Mouse (Mus musculus) intestine, postnatal 0 days (tissue): ENCODE results near the gene Cdyl. TPM values are rescaled to one million over a fixed set of nuclear protein-coding genes. Genes with fewer than 3 reads are reported as not detected.
A peak's percentile ranks its signal among the peaks of the same experiment; 100 is the strongest.

Source experiments
- ATAC-seq: fragments of 200-750 bp; cut with Nextera tagmentation; 2 replicates; pipeline ENCODE4 v1.8.0; 2017; ENCODE audit warnings: mild to moderate bottlenecking, moderate TSS enrichment, moderate library complexity
- H3K27ac ChIP-seq: fragments of 300-500 bp; sonication (generic); 2 replicates; pipeline ENCODE4 v1.5.1; 2014; ENCODE audit warnings: mild to moderate bottlenecking, low read depth, low read length, moderate library complexity
- H3K27me3 ChIP-seq: fragments of 300-500 bp; sonication (generic); replicated peaks from 2 replicates; pipeline ENCODE4 v1.6.1; 2014; ENCODE audit warnings: low read length, mixed read lengths; ENCODE audit not compliant: control insufficient read depth, insufficient read depth
- H3K36me3 ChIP-seq: fragments of 300-500 bp; sonication (generic); 2 replicates; pipeline ENCODE4 v1.6.1; 2014; ENCODE audit warnings: mild to moderate bottlenecking, moderate library complexity; ENCODE audit not compliant: control insufficient read depth, insufficient read depth
- H3K4me1 ChIP-seq: fragments of 300-500 bp; sonication (generic); replicated peaks from 2 replicates; pipeline ENCODE4 v1.6.1; 2014; ENCODE audit warnings: antibody characterized with exemption, low read length, mixed read lengths; ENCODE audit not compliant: control insufficient read depth, insufficient read depth
- H3K4me2 ChIP-seq: fragments of 300-500 bp; sonication (generic); replicated peaks from 2 replicates; pipeline ENCODE4 v1.6.1; 2014; ENCODE audit warnings: low read depth, mild to moderate bottlenecking, moderate library complexity
- H3K4me3 ChIP-seq: fragments of 300-500 bp; sonication (generic); 2 replicates; pipeline ENCODE4 v1.5.1; 2014; ENCODE audit warnings: low read depth, low read length
- H3K9ac ChIP-seq: fragments of 300-500 bp; sonication (generic); 2 replicates; pipeline ENCODE4 v1.6.1; 2014; ENCODE audit warnings: mild to moderate bottlenecking, low read depth, low read length
- H3K9me3 ChIP-seq: fragments of 300-500 bp; sonication (generic); 2 replicates; pipeline ENCODE4 v1.6.1; 2016; ENCODE audit warnings: mixed run types; ENCODE audit not compliant: control insufficient read depth
- CTCF ChIP-seq: sonication (generic); IDR thresholded peaks from 2 replicates; pipeline ENCODE4 v1.5.1; 2016; ENCODE audit warnings: low read depth, mild to moderate bottlenecking, control low read depth, antibody characterized with exemption, moderate library complexity
- WGBS: fragments of 180-500 bp; shearing (Covaris S2); extraction: QIAGEN DNeasy Blood & Tissue Kit; methylation state at CpG from one replicate; pipeline ENCODE4 v1.1.7; 2014; 5-methylcytosine and 5-hydroxymethylcytosine counted together
- polyA plus RNA-seq: library from polyadenylated mRNA; unstranded; fragments of >200 nt; fragmentation: Nextera tagmentation; extraction: Ambion mirVana; gene quantifications from 2 replicates; pipeline ENCODE4 v1.2.1, GENCODE M21; 2015

The Cdyl gene
- polyA plus RNA-seq, 1 experiment from 2014 or later, result 6.4 TPM

DNA sequence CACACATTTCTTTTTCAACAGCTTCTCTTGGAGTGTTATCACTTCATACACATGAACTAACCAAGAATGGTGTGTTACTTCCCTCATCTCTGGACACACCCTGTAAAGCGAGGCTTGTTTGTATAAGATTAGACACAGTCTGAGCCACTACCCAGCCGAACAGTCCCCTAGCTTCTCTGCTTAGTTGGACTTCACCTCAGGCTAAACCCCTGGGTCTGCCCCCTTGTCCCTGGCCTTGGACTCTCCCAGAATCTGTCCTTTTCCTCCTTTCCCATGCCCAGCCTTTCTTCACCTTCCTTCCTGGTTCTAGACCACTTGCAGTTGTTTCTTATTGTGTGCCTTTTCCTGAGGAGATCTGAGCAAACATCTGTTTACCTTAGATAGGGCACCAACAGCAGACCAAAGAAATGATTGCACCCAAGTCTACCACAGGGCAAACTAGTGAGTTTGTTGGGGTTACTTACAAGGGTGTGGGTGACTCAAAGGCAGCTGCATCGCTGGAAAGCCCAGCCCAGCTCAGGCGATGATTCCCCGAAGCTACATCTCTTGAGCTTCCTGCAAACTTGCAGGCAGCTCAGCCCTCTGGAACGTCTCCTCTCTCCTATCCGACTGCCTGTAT, 17.9 kb downstream of the Cdyl start:
- H3K4me1 ChIP-seq, result 0 out of 2 replicates have a peak, but pooled peaks cover 3% of the 10 kb centered on the region
- H3K27me3 ChIP-seq, result no peaks in the 10 kb centered on the region
- no peaks in the 10 kb centered on the region for H3K36me3 ChIP-seq
- H3K4me2 ChIP-seq, result 0 out of 2 replicates have a peak overlapping the region, but pooled peaks have one; percentile 24
- whole genome bisulfite sequencing, result 36% methylated on average over 7 of the region's 7 CpGs
- H3K27ac ChIP-seq, result no peak overlapping the region
- no peak overlapping the region for H3K4me3 ChIP-seq
- no peaks in the 10 kb centered on the region for H3K9me3 ChIP-seq
- H3K9ac ChIP-seq, result no peak overlapping the region
- peak; percentile 93 for ATAC-seq
- no peak for TF ChIP-seq CTCF

GRCm38 (mm10) chr13:35678691-35679090, 19.1 kb downstream of the Cdyl start:
- H3K27ac ChIP-seq, result no peak overlapping the region
- TF ChIP-seq CTCF, result no peak
- no peak overlapping the region for H3K4me3 ChIP-seq
- no peak overlapping the region for H3K4me2 ChIP-seq
- no peaks in the 10 kb centered on the region for H3K9me3 ChIP-seq
- no peak for ATAC-seq
- no peaks in the 10 kb centered on the region for H3K36me3 ChIP-seq
- H3K4me1 ChIP-seq, result 0 out of 2 replicates have a peak, but pooled peaks cover 3% of the 10 kb centered on the region
- H3K9ac ChIP-seq, result no peak overlapping the region
- WGBS, result 82% methylated on average over 6 of the region's 6 CpGs
- H3K27me3 ChIP-seq, result no peaks in the 10 kb centered on the region

DNA sequence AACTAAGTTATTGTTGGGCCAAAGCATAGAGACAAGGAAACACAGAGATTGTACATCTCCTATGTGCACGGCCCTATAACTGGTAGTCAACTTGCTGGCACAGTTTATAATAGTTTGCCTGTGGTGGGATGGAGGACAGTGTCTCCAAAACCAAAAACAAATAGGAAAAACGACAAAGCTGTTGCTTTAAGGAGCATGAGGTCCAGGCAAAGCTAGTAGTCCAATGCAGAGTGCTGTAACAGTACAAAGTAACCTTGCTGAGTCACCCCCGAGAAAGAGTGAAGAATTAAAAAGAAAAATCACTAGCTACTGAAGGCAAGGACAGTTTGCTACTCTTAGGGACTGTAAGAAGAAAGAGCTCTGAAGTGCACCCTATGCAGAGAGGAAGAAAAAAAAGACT, 21.7 kb downstream of the Cdyl start:
- WGBS, result 85% methylated on average over 3 of the region's 3 CpGs

DNA sequence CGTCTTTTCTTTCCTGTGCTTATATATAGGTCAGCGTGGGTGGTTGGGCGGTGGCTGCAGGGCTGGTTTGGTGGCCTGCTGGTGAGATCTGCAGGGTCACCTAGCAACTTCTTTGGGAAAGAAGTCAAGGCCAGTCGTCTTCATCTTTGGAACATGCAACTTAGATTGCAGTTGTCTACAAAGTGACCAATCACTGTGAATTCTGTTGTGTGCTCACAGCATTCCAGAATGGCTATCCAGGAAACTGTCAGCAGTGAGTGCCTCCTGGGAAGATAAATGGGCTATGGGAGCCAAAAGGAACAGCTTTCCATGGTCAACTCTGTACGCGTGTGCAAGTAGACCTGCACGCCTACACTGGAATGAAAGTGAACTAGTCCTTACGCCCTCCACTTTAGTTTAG, 26.6 kb downstream of the Cdyl start:
- Histone ChIP-seq H3K9me3 (no peaks in the 10 kb centered on the region), H3K27me3 (no peaks in the 10 kb centered on the region), H3K4me3 (no peak overlapping the region), H3K4me2 (no peak overlapping the region), H3K4me1 (no peaks in the 10 kb centered on the region), H3K27ac (no peak overlapping the region), H3K36me3 (no peaks in the 10 kb centered on the region), H3K9ac (no peak overlapping the region)
- TF ChIP-seq CTCF, result no peak
- WGBS, result 58% methylated on average over 8 of the region's 8 CpGs
- no peak for ATAC-seq

More for the DNA sequence above, 21.7 kb downstream of the Cdyl start:
- H3K4me2 ChIP-seq, result no peak overlapping the region
- no peaks in the 10 kb centered on the region for H3K27me3 ChIP-seq
- H3K36me3 ChIP-seq, result no peaks in the 10 kb centered on the region
- ATAC-seq, result no peak
- no peak overlapping the region for H3K4me3 ChIP-seq
- H3K4me1 ChIP-seq, result 0 out of 2 replicates have a peak, but pooled peaks cover 3% of the 10 kb centered on the region
- no peaks in the 10 kb centered on the region for H3K9me3 ChIP-seq
- TF ChIP-seq CTCF, result no peak
- H3K9ac ChIP-seq, result no peak overlapping the region
- H3K27ac ChIP-seq, result no peak overlapping the region

GRCm38 (mm10) chr13:35689560-35689959, 29.9 kb downstream of the Cdyl start:
- WGBS, result 82% methylated on average over 3 of the region's 3 CpGs
- Histone ChIP-seq H3K9ac (no peak overlapping the region), H3K4me1 (no peaks in the 10 kb centered on the region), H3K4me2 (no peak overlapping the region), H3K27ac (no peak overlapping the region), H3K4me3 (no peak overlapping the region), H3K36me3 (no peaks in the 10 kb centered on the region), H3K9me3 (no peaks in the 10 kb centered on the region), H3K27me3 (no peaks in the 10 kb centered on the region)
- TF ChIP-seq CTCF, result no peak
- ATAC-seq, result no peak

DNA sequence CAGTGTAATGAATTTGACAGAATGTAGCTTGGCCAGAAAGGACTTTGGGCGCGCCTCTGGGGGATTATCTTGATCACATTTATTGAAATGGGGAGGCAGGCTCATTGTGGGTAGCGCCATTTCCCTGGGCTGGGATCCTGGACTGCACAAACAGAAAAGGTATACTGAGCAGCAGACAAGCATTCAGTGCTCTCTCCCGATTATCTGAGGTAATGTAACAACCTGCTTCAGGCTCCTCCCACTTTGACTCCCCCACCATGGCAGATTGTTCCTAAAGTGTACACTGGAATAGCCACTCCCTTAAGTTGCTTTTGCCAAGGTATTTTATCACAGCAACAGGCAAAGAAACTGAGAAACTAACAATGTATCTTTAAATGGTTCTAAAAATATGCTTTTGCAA, 58.0 kb downstream of the Cdyl start:
- Histone ChIP-seq H3K9ac (no peak overlapping the region), H3K27ac (no peak overlapping the region), H3K27me3 (no peaks in the 10 kb centered on the region), H3K9me3 (no peaks in the 10 kb centered on the region), H3K36me3 (no peaks in the 10 kb centered on the region), H3K4me2 (no peak overlapping the region), H3K4me3 (no peak overlapping the region), H3K4me1 (no peaks in the 10 kb centered on the region)
- ATAC-seq, result no peak
- no peak for TF ChIP-seq CTCF
- WGBS, result 83% methylated on average over 4 of the region's 4 CpGs
